Mouse (Mus musculus) cortical plate, adult 2 months (tissue): Measurements from ENCODE around the gene Acvr1.

Experiments
- CTCF ChIP-seq: fragments of 200-500 bp; IDR thresholded peaks from 2 replicates; pipeline ENCODE4 v1.5.1; 2011; ENCODE audit warnings: mild to moderate bottlenecking, control low read depth, low read length; ENCODE audit not compliant: insufficient read depth; ENCODE audit errors: extremely low read depth
- POLR2A ChIP-seq: fragments of 200-500 bp; IDR thresholded peaks from 2 replicates; pipeline ENCODE4 v1.6.1; 2011; ENCODE audit warnings: mild to moderate bottlenecking, low read length, control low read depth; ENCODE audit not compliant: insufficient read depth; ENCODE audit errors: extremely low read depth

GRCm38 (mm10) chr2:58615766-58616165 is 48.8 kb upstream of the Acvr1 start:
- TF ChIP-seq CTCF (no peak), POLR2A (no peak)
